Mouse (Mus musculus) heart, postnatal 14 days (tissue): ENCODE data around the gene Trim69. TPM values are rescaled to one million over a fixed set of nuclear protein-coding genes. Genes with fewer than 3 reads are reported as not detected.
"Not testable (repeated sequence)": the region's sequence is repeated elsewhere in the genome, so short reads cannot be mapped to it uniquely, and the experiment has no call there.

Source experiments
- DNase-seq, 2 experiments: peaks; one replicate each; pipeline ENCODE4 v3.0.0; 2021 to 2022
- intact Hi-C: fragments of 180-260 bp; cut with DNase I; formaldehyde crosslinking; loops from one replicate; pipeline ENCODE4 v1.15.1; 2025
- total RNA-seq, 2 experiments: library from RNA; stranded (reverse); gene quantifications; 2 replicates each; pipeline ENCODE4 v1.2.3; 2021

Trim69 gene
- total RNA-seq, 2 experiments from 2014 or later: not detected

DNA sequence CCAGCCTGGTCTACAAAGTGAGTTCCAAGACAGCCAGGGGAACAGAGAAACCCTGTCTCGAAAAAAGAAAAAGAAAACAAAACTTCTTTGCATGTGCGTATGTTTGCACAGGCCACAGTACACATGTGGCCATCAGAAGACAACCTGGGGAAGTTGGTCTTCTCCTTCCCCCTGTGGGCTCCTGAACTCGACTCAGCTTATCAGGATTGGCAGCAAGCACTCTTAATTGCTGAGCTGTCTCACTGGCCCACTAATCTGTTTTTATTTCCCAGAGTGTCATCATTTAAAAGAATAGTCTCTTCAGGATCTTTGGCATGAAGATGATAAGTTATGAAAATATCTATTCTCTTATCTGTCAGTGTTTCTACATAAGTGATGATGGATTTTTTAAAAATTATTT, 31.3 kb downstream of the Trim69 start:
- intact Hi-C loops: loop anchor here (5.0 kb wide), 1 partner anchor 365 kb away; no protein-coding TSS in a partner anchor
- DNase-seq: no peak

DNA sequence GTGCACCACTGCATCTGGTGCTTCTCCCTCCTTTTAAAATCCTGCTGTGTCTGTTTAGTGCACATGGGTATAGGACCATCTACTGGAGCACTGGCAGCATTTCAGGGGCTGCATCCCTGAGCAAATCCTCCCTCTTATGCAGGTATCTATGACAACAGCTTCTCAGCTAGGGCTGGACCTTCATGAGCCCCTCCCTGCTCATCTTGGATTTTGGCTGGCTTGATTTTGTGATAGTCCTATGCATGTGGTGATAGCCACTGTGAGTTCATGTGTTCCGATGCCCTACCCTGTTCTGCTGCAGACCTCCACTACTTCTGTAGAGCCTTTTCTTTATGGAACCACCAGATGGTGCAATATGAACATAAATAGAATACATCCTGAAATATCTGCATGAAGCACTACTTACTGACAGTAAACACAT, 34.0 kb downstream of the Trim69 start:
- DNase-seq: peak in 1 of 2 experiments; percentile 9
- intact Hi-C loops: loop anchor here (1.0 to 5.0 kb wide), 3 partner anchors 50 to 363 kb away; no protein-coding TSS in a partner anchor

GRCm38 (mm10) chr2:122201501-122201900, 41.0 kb downstream of the Trim69 start:
- intact Hi-C loops: no loop called here
- no peak for DNase-seq

DNA sequence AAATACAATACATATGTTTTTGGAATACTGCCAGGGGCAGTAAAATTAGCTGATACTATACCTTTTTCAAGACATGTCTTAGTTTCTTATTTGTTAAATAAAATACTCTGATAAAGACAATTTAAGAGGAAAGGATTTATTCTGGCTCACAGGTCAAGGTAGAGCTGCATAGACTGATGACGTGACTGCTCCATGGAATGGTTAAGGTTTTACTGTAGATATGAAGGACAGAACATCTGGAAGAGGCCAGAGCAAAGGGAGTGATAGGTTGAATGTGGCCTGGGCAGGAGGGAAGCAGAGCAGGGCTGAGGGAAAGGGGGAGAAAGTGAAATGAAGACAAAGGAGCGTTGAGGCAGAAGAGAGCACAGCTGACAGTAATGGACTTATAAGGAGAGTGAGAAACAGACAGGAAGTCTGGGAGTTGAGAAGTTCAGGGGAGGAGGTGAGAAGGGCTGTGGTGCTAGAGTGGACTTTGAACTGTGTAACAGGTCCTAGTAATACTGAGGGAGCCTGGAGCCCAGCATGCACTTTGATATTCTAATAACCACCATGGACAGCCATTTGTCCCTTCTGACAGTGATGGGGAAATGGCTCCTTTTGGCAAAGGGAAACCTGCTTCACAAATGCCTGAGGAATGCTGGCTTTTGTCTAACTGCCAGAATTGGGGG, 46.1 kb downstream of the Trim69 start:
- intact Hi-C loops: no loop called here
- no peak for DNase-seq

DNA sequence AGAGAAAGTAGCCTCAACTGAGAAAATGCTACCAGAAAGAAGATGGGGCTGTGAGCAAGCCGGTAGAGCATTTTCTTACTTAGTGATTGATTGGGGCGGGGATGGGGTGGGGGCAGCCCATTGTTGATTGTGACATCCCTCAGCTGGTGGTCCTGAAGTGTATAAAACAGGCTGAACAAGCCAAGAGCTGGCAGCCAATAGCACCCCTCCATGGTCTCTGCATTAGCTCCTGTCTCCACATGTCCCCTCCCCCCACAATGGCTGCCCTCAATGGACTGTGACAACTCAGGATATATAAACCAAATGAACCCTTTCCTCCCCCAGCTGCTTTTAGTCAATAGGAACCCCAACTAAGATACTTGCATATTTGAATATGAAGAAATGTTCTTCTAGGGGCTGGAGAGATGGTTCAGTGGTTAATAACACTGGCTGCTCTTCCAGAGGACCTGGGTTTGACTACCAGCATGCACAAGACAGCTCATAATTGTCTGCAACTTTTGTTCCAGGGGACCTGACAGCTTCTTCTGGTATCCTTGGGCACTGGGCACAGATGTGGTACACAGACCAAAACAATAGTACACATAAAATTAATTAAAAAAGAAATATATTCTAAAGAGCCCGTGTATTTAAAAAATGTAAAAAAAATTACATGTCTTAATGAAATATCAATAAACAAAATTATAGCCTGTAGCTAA, 50.2 kb downstream of the Trim69 start:
- intact Hi-C loops: no loop called here
- no peak for DNase-seq

- intact Hi-C loops, DNase-seq: not testable (repeated sequence)
Measured at GRCm38 (mm10) chr2:122217075-122217474, 56.6 kb downstream of the Trim69 start.

GRCm38 (mm10) chr2:122218234-122218633, 57.7 kb downstream of the Trim69 start:
- DNase-seq: no peak
- intact Hi-C loops: no loop called here

- DNase-seq: no peak
- intact Hi-C loops: no loop called here
Measured at GRCm38 (mm10) chr2:122221378-122221777, 60.9 kb downstream of the Trim69 start.

DNA sequence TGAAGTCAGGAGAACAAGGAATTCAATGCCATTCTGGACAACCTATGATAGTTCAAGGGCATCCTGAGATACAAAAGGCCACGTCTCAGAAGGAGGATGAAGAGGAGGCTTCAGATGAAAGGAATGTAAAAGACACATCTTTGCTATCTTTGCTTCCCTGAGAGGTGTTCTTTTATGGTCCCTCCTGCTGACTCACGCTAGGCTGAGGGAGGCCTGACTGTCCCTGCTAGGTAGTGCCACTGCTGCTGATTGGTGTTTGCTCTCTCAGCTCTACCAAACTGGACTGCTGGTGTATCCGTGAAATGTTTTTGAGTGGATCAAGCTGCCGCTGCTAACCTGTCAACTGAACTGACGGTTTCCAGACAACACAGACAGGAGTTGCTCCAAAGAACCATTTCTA, 61.3 kb downstream of the Trim69 start:
- no peak for DNase-seq
- intact Hi-C loops: no loop called here

DNA sequence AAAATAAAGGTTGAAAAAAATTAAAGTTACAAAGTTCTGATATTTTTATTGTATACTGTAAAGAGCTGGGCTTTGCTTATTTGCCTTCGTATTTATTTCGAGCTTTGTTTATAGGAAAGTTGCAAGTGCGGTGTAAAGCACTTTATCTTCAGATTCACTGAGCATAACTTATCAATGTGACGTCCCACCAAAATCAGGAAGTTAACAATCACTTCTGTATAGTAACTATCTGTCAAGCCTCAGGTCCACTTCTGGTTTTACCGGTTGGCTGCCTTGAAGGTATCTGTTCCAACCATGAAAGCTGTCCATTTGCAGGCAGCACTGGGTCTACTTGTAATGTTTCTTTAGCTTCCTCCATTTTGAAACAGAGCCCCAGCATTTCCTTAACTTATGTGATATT, 61.8 kb downstream of the Trim69 start:
- no peak for DNase-seq
- intact Hi-C loops: no loop called here

DNA sequence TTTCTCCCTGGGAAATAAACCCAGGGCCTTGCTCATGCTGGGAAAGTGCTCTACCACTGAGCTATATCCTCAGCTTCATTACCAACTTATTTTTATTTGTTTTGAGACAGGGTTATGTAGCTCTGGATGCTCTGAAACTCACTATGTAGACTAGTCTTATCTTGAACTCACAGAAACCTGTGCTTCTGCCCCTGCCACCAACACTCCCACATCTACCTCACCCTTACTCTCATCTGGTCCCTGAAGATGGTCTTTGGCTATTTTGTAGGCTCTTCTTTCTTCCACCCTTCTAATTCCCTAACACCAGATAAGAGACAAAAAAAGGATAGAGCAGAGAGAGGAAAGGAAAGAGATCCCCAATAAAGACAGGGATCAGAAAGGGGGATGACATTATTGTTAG, 63.2 kb downstream of the Trim69 start:
- intact Hi-C loops: no loop called here
- DNase-seq: no peak

Other genes with a start within 250 kb of the Trim69 start
- 10 to 100 TPM; 19.4 to 22.3 TPM for gene Ctdspl2, start 204.7 kb upstream of the Trim69 start, total RNA-seq
- gene Mageb3, start 204.6 kb upstream of the Trim69 start, total RNA-seq: under 1 TPM in 1 of 2 experiments, not detected in 1; 0.10 TPM
- gene Eif3j1, start 132.2 kb upstream of the Trim69 start, total RNA-seq: 10 to 100 TPM; 19.3 to 20.3 TPM
- gene Spg11, start 42.3 kb upstream of the Trim69 start, total RNA-seq: 10 to 100 TPM in 1 of 2 experiments, 1 to 10 TPM in 1; 9.8 to 11.4 TPM
- 100 to 1,000 TPM; 116 to 127 TPM for gene B2m, start 13.0 kb upstream of the Trim69 start, total RNA-seq
- gene Patl2, start 25.5 kb downstream of the Trim69 start, total RNA-seq: not detected
- not detected for gene Terb2, start 25.6 kb downstream of the Trim69 start, total RNA-seq
- 10 to 100 TPM; 83.7 to 90.0 TPM for gene Sord, start 74.0 kb downstream of the Trim69 start, total RNA-seq
- under 1 TPM; 0.41 to 0.57 TPM for gene Duox2, start 137.7 kb downstream of the Trim69 start, total RNA-seq
- under 1 TPM; 0.17 TPM for gene Duoxa2, start 138.2 kb downstream of the Trim69 start, total RNA-seq
- under 1 TPM; 0.19 to 0.56 TPM for gene Duoxa1, start 153.0 kb downstream of the Trim69 start, total RNA-seq
- under 1 TPM; 0.24 to 0.37 TPM for gene Duox1, start 155.0 kb downstream of the Trim69 start, total RNA-seq
- 1 to 10 TPM; 4.9 to 6.2 TPM for gene Shf, start 208.5 kb downstream of the Trim69 start, total RNA-seq